Mouse (Mus musculus) adipocyte (in vitro differentiated cells): ENCODE data around the gene Etl4.
"Not testable (repeated sequence)": the region's sequence is repeated elsewhere in the genome, so short reads cannot be mapped to it uniquely, and the experiment has no call there.

ENCODE experiments used
- DNase-seq: peaks from one replicate; pipeline ENCODE4 v3.0.0-alpha.2; 2016; ENCODE audit warnings: low spot score

Etl4 gene

DNA sequence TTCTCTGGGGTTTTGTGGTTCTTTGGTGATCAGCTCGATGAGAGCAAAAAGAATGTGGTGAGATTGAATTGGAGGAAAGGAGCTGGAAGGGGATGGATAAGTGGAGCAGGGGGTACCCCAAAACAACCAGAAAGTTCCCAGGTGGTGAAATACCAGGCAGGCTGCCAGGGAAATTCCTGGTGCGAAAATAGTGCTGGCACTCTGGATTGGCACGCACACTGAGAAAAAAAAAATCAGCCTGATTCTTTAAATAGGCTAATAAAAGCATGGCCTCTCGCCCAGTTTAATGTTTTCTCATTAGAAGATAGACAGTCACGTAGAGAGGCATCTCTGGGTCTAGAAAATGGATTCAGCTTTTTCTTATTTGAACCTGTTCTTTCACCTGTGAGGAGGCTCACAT lies 258.0 kb downstream of the Etl4 start:
- no peak for DNase-seq

DNA sequence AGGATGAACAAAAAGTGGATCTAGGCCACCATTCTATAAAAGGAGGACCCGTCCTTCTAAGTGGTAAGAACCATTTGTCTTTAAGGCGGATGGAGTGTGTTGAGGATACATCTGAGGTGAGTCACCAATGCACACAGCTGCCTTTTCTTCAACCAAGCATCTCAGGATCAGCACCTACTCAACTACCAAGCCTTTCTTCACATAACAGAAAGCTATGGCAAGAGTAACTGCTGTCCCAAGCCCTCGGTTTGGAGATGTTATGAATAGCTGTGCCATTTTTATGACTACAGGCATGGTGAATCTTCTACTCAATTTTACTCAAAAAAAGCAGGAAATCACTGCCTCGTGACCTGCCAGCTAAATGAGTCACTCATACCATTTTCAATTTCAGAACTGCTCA lies 258.6 kb downstream of the Etl4 start:
- DNase-seq = no peak

- not testable (repeated sequence) for DNase-seq
These were observed 267.0 kb downstream of the Etl4 start for GRCm38 (mm10) chr2:20176456-20177184.

GRCm38 (mm10) chr2:20177236-20177635 lies 267.7 kb downstream of the Etl4 start:
- DNase-seq = not testable (repeated sequence)

GRCm38 (mm10) chr2:20180561-20180960 lies 271.0 kb downstream of the Etl4 start:
- not testable (repeated sequence) for DNase-seq

DNA sequence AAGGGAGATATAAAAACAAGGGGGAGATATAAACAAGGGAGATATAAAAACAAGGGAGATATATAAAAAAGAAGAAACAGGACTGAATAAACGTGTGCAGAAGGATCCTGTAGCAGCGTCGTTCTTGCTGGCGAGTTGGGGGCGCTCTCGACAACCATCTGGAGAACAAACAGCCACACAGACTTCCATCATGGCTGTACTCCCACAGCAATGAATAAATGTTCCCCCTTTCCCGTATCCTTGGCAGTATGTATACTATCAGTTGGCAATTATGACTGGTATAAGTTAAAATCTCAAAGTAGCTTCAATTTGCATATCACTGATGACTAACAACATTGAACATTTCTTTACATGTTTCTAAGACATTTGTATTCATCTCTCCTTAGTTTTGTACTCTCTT lies 277.6 kb downstream of the Etl4 start:
- DNase-seq = not testable (repeated sequence)

DNA sequence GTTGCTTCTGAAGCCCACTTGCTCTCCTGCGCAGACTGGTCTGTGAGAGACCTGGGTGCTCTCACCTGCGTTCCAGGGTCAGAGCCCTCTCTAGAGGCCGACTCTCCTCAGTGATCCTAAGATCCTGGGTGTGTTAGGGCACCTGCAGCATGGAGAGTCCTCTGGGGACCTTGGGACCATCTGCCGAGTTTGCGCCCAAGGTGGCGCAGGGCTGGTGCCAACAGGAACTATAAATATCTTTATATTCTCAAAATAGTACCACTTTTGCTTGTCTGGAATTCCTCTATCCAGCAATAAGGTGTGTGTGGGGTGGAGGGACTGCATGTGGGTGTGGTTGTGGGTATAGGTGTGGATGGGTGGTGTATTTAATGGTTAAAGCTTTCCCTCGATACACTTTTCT lies 293.4 kb downstream of the Etl4 start:
- no peak for DNase-seq

DNA sequence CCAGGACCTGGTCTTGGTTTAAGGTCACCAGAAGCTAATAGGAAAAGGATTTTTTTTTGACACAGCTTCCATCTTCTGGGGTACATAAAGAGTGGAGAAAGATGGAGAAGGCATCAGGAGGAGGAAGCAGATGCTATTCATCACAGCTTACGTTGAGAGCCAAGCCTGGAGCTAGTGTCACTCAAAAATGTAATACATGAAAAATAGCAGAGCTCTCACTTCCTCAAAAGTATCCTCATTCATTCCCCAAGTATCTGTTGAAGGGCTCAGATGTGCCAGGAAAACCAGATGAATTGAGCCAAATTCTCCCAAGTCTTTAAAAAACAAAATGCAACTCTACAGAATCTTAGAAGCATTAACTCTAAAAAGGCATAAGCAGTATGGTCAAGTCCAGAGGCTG lies 297.1 kb downstream of the Etl4 start:
- DNase-seq = no peak

GRCm38 (mm10) chr2:20208683-20209194 lies 299.2 kb downstream of the Etl4 start:
- DNase-seq = no peak

DNA sequence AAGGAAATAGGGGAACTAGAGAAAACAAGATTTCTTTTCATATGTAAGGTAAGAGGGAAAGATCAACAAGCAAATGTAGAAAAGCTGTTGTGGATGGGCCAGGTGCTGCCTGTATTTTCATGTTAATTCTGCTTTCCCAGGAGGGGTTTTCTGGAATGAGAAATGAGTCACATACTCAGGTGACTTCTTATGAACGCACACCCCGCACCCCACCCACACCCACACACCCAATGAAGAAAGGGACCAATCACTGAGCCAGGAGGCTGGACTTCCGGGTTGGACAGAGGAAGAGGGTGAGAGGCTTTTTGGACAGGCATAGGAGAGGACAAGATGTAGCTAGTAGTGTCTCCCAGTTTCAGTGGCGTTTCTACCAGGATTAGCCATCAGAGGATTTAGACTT lies 299.8 kb downstream of the Etl4 start:
- DNase-seq = no peak

GRCm38 (mm10) chr2:20216275-20216674 lies 306.7 kb downstream of the Etl4 start:
- DNase-seq = no peak

DNA sequence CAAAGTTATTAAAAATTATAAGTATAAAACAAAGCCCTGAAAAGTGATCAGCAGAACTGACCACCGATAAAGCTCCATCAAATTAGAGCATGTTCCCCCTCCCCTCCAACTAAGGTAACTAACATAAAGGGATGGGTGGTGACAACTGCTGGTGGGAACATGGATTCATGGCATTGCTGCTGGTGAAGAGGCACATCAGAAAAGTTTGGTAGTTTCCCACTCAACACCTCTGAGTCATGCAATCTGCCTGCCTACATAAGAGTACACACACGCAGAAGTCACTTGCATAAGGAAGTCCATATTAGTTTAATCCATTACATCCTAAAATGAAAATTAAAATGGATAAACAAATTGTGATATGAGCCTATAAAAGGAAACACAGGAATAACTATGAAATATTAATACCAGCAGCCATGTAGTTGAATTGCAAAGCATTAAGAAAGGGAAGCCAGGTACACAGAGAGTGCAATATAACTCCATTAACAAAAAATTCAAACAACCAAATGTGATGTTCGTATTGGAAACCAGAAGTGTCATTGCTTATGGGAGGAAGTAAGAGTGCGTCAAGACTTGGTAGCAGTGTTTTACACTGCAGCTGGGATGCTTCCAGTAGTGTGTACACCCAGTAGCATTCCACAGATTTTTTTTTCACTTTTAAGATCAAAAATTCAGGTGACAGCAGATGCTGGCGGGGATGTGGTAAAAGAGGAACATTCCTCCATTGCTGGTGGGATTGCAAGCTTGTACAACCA lies 307.3 kb downstream of the Etl4 start:
- DNase-seq = no peak

DNA sequence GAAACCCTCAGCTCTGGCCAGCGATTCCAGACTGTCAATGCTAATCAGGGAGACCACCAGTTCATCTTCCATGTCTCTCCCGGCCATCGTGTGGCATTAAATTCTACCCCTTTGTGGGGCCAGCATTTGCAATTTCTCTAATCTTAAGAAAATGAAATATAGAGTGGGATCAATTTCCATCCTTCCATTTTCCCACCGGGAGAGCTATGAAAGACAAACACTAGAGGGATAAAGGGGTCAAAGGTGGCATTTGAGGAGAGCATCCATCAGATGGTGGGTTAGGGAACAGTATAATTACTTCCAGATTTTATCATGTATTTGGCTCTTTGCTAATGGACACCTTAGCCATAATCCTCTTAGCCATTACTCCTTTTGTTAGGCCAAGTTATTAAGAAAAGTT lies 321.8 kb downstream of the Etl4 start:
- DNase-seq = no peak

DNA sequence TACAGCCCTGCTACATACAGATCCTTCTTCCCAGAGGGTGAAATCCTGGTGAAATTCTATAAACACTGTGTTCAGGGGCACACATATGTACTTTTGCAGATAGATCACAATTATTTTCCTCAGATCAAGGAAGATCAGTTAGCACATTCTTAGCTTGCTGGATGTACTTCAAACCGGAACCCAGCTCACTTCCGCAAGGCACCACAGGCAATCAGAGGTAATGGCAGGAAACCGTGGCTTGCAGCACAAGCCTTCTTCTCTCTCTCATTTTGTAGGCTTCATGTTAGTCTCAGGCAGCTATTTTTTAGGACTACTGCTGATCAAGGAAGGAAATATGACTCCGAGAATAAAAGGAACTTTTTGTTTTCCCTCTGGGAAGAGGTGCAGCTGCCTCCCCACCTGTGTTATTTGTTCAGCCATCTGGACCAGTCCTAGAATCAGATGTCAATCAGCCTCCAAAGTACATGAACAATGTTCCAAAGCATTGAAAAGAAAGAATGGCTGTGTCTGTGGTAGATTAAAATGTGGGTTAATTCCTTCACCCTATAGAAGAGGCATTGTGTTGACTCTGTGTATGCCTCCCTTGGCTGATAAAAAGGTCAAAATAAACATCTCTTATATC lies 338.6 kb downstream of the Etl4 start:
- DNase-seq = no peak

DNA sequence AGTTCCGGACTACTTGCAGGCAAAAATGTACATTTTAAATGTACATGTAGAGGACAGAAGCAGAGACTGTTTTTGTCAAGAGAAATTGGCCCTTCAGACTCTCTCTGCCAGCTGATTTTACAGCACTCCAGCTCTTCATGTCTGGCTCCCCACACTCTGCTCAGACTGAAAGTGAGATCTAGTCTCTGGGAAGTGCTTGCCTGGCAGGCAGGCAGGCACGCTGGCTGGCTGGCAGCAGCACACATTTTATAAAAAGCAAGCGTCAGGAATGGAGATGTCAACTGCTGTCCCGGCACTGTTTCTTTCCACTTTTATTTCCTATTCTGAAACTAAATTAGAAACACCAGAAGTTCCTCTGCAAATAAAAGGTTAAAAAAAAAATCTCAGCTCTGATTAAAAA lies 339.8 kb downstream of the Etl4 start:
- DNase-seq = no peak

- DNase-seq = peak; percentile 4
These were observed 366.5 kb downstream of the Etl4 start for GRCm38 (mm10) chr2:20276124-20276523.

DNA sequence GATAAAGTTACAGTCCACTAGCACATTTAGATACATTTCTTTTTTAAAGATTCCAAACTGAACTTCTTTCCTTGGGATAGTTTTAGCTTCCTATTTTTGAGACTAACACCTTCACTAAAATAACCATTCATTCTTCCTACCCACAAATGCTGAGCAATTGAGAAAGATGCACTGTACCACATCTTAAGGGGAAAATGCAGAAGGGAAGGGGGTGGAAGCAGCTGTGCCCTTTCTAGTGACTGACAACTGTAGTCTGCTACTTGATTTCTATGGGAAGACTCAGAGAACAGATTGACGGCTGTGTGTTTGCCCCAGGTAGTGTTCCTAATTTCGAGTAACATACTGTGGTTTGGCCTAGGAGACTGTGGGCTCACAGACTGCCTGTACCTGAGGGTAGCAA lies 372.3 kb downstream of the Etl4 start:
- no peak for DNase-seq

- no peak for DNase-seq
These were observed 374.8 kb downstream of the Etl4 start for GRCm38 (mm10) chr2:20284425-20284824.

GRCm38 (mm10) chr2:20290982-20291740 lies 381.6 kb downstream of the Etl4 start:
- no peak for DNase-seq

DNA sequence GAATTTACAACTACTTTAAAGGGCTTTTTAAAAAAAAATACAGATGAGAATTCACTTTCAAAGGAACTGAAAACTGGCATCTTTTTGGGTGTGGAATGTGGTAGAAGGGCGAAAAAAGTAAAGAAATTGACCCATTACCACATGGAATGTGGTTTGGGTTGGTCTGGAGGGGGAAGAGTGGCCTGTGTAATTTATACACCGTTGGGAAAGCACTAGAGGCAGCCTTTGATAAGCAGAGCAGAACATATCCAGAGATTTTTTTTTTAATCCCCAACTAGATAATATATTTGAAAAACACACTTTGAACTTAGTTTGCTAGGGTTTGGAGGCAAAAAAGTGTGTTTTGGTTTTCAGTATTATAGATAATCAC lies 382.1 kb downstream of the Etl4 start:
- no peak for DNase-seq

GRCm38 (mm10) chr2:20293336-20293735 lies 383.8 kb downstream of the Etl4 start:
- DNase-seq = no peak

- DNase-seq = no peak
These were observed 385.0 kb downstream of the Etl4 start for GRCm38 (mm10) chr2:20294596-20294995.
